Mouse (Mus musculus): ENCODE measurements around the gene Ror1. TPM values are rescaled to one million over a fixed set of nuclear protein-coding genes. Genes with fewer than 3 reads are reported as not detected.

The Ror1 gene
- polyA plus RNA-seq, 1 experiment from 2014 or later: 1.1 TPM

GRCm38 (mm10) chr4:100221978-100222737 lies 126.6 kb downstream of the Ror1 start:
- no peak for ATAC-seq
- H3K36me3 ChIP-seq: no peaks in the 10 kb centered on the region
- H3K4me3 ChIP-seq (replicated peaks): no peak overlapping the region
- no peak overlapping the region for H3K9ac ChIP-seq (replicated peaks)
- 85% methylated on average over 13 of the region's 13 CpGs for WGBS
- no peaks in the 10 kb centered on the region for H3K9me3 ChIP-seq
- H3K4me1 ChIP-seq (replicated peaks): no peaks in the 10 kb centered on the region; the same call in 1 of the 2 replicates
- H3K27me3 ChIP-seq: no peaks in the 10 kb centered on the region
- no peak overlapping the region for H3K4me2 ChIP-seq (replicated peaks)
- H3K27ac ChIP-seq: no peak overlapping the region

- no peak overlapping the region for H3K9ac ChIP-seq (replicated peaks)
- no peak overlapping the region for H3K27ac ChIP-seq
- no peaks in the 10 kb centered on the region for H3K36me3 ChIP-seq
- WGBS: 17% methylated on average over 1 of the region's 1 CpGs
- no peaks in the 10 kb centered on the region; the same call in 1 of the 2 replicates for H3K4me1 ChIP-seq (replicated peaks)
- no peak overlapping the region for H3K4me3 ChIP-seq (replicated peaks)
- H3K27me3 ChIP-seq: no peaks in the 10 kb centered on the region
- no peak overlapping the region for H3K4me2 ChIP-seq (replicated peaks)
- no peaks in the 10 kb centered on the region for H3K9me3 ChIP-seq
- no peak for ATAC-seq
These were observed 127.9 kb downstream of the Ror1 start for GRCm38 (mm10) chr4:100223532-100223931.

- no peak overlapping the region for H3K27ac ChIP-seq
- H3K9ac ChIP-seq (replicated peaks): no peak overlapping the region
- no peaks in the 10 kb centered on the region; the same call in 1 of the 2 replicates for H3K4me1 ChIP-seq (replicated peaks)
- no peaks in the 10 kb centered on the region for H3K36me3 ChIP-seq
- no peak overlapping the region for H3K4me3 ChIP-seq (replicated peaks)
- H3K27me3 ChIP-seq: no peaks in the 10 kb centered on the region
- 61% methylated on average over 3 of the region's 3 CpGs for WGBS
- H3K9me3 ChIP-seq: no peaks in the 10 kb centered on the region
- no peak overlapping the region for H3K4me2 ChIP-seq (replicated peaks)
- no peak for ATAC-seq
These were observed 128.4 kb downstream of the Ror1 start for GRCm38 (mm10) chr4:100223965-100224364.

GRCm38 (mm10) chr4:100226619-100227018 lies 131.0 kb downstream of the Ror1 start:
- no peak overlapping the region for H3K4me3 ChIP-seq (replicated peaks)
- no peak for ATAC-seq
- no peaks in the 10 kb centered on the region for H3K27me3 ChIP-seq
- no peaks in the 10 kb centered on the region; the same call in 1 of the 2 replicates for H3K4me1 ChIP-seq (replicated peaks)
- no peak overlapping the region for H3K9ac ChIP-seq (replicated peaks)
- no peaks in the 10 kb centered on the region for H3K9me3 ChIP-seq
- no peak overlapping the region for H3K4me2 ChIP-seq (replicated peaks)
- no peak overlapping the region for H3K27ac ChIP-seq
- 78% methylated on average over 4 of the region's 4 CpGs for WGBS
- H3K36me3 ChIP-seq: no peaks in the 10 kb centered on the region

- WGBS: 86% methylated on average over 3 of the region's 3 CpGs
- Histone ChIP-seq H3K36me3 (no peaks in the 10 kb centered on the region), H3K27me3 (no peaks in the 10 kb centered on the region), H3K27ac (no peak overlapping the region), H3K4me1 (replicated peaks) (no peaks in the 10 kb centered on the region; the same call in 1 of the 2 replicates), H3K4me2 (replicated peaks) (no peak overlapping the region), H3K9me3 (no peaks in the 10 kb centered on the region), H3K9ac (replicated peaks) (no peak overlapping the region), H3K4me3 (replicated peaks) (no peak overlapping the region)
- ATAC-seq: no peak
These were observed 132.5 kb downstream of the Ror1 start for GRCm38 (mm10) chr4:100228106-100228505.

- no peak overlapping the region for H3K4me2 ChIP-seq (replicated peaks)
- ATAC-seq: no peak
- H3K27ac ChIP-seq: no peak overlapping the region
- H3K4me3 ChIP-seq (replicated peaks): no peak overlapping the region
- no peaks in the 10 kb centered on the region for H3K9me3 ChIP-seq
- WGBS: 81% methylated on average over 5 of the region's 5 CpGs
- no peaks in the 10 kb centered on the region for H3K27me3 ChIP-seq
- no peaks in the 10 kb centered on the region for H3K36me3 ChIP-seq
- H3K9ac ChIP-seq (replicated peaks): no peak overlapping the region
- no peaks in the 10 kb centered on the region for H3K4me1 ChIP-seq (replicated peaks)
These were observed 134.7 kb downstream of the Ror1 start for GRCm38 (mm10) chr4:100230245-100230644.

GRCm38 (mm10) chr4:100230963-100231362 lies 135.4 kb downstream of the Ror1 start:
- no peak overlapping the region for H3K4me3 ChIP-seq (replicated peaks)
- H3K27ac ChIP-seq: no peak overlapping the region
- H3K36me3 ChIP-seq: no peaks in the 10 kb centered on the region
- no peak overlapping the region for H3K9ac ChIP-seq (replicated peaks)
- H3K4me1 ChIP-seq (replicated peaks): no peaks in the 10 kb centered on the region
- ATAC-seq: no peak
- WGBS: 92% methylated on average over 2 of the region's 2 CpGs
- H3K27me3 ChIP-seq: no peaks in the 10 kb centered on the region
- H3K4me2 ChIP-seq (replicated peaks): no peak overlapping the region
- no peaks in the 10 kb centered on the region for H3K9me3 ChIP-seq

- no peak for ATAC-seq
- Histone ChIP-seq H3K9ac (replicated peaks) (no peak overlapping the region), H3K27ac (no peak overlapping the region), H3K36me3 (no peaks in the 10 kb centered on the region), H3K4me2 (replicated peaks) (no peak overlapping the region), H3K27me3 (no peaks in the 10 kb centered on the region), H3K9me3 (no peaks in the 10 kb centered on the region), H3K4me3 (replicated peaks) (no peak overlapping the region), H3K4me1 (replicated peaks) (no peaks in the 10 kb centered on the region)
- WGBS: 97% methylated on average over 3 of the region's 3 CpGs
These were observed 136.3 kb downstream of the Ror1 start for GRCm38 (mm10) chr4:100231906-100232305.

- Histone ChIP-seq H3K9ac (replicated peaks) (no peak overlapping the region), H3K36me3 (no peaks in the 10 kb centered on the region), H3K4me2 (replicated peaks) (no peak overlapping the region), H3K4me1 (replicated peaks) (no peaks in the 10 kb centered on the region), H3K4me3 (replicated peaks) (no peak overlapping the region), H3K27ac (no peak overlapping the region), H3K9me3 (no peaks in the 10 kb centered on the region), H3K27me3 (no peaks in the 10 kb centered on the region)
- no peak for ATAC-seq
- WGBS: 94% methylated on average over 7 of the region's 7 CpGs
These were observed 136.9 kb downstream of the Ror1 start for GRCm38 (mm10) chr4:100232541-100232940.

- ATAC-seq: no peak
These were observed 138.2 kb downstream of the Ror1 start for GRCm38 (mm10) chr4:100233770-100234169.

GRCm38 (mm10) chr4:100236339-100236738 lies 140.7 kb downstream of the Ror1 start:
- Histone ChIP-seq H3K9me3 (no peaks in the 10 kb centered on the region), H3K4me1 (replicated peaks) (no peaks in the 10 kb centered on the region), H3K4me2 (replicated peaks) (no peak overlapping the region), H3K27ac (no peak overlapping the region), H3K27me3 (no peaks in the 10 kb centered on the region), H3K36me3 (no peaks in the 10 kb centered on the region), H3K4me3 (replicated peaks) (no peak overlapping the region), H3K9ac (replicated peaks) (no peak overlapping the region)
- no peak for ATAC-seq
- 95% methylated on average over 3 of the region's 3 CpGs for WGBS

More at GRCm38 (mm10) chr4:100233770-100234169, 138.2 kb downstream of the Ror1 start:
- Histone ChIP-seq H3K4me3 (replicated peaks) (no peak overlapping the region), H3K36me3 (no peaks in the 10 kb centered on the region), H3K9ac (replicated peaks) (no peak overlapping the region), H3K4me2 (replicated peaks) (no peak overlapping the region), H3K27me3 (no peaks in the 10 kb centered on the region), H3K27ac (no peak overlapping the region), H3K4me1 (replicated peaks) (no peaks in the 10 kb centered on the region), H3K9me3 (no peaks in the 10 kb centered on the region)
- WGBS: 90% methylated on average over 10 of the region's 10 CpGs

- H3K9ac ChIP-seq (replicated peaks): no peak overlapping the region
- H3K4me1 ChIP-seq (replicated peaks): no peaks in the 10 kb centered on the region
- WGBS: 78% methylated on average over 6 of the region's 6 CpGs
- no peak overlapping the region for H3K4me2 ChIP-seq (replicated peaks)
- ATAC-seq: no peak
- no peak overlapping the region for H3K27ac ChIP-seq
- no peaks in the 10 kb centered on the region for H3K36me3 ChIP-seq
- no peaks in the 10 kb centered on the region for H3K9me3 ChIP-seq
- H3K4me3 ChIP-seq (replicated peaks): no peak overlapping the region
- no peaks in the 10 kb centered on the region for H3K27me3 ChIP-seq
These were observed 146.6 kb downstream of the Ror1 start for GRCm38 (mm10) chr4:100242061-100242756.

All from midbrain, embryonic 13.5 days (tissue).